Mouse (Mus musculus) MEL (cell line): ENCODE results near the gene Gm49361.

Experiments used
- CHD1 ChIP-seq: IDR thresholded peaks from 2 replicates; pipeline ENCODE4 v1.6.1; 2012; ENCODE audit warnings: low read depth, mild to moderate bottlenecking, inconsistent platforms, low read length, improper control_type of control experiment
- CTCF ChIP-seq, 3 experiments: IDR thresholded peaks in 2 of 3; conservative IDR thresholded peaks in 1 of 3; 2 replicates each; pipeline ENCODE4 v1.5.1; 2011 to 2012; ENCODE audit warnings: low read length in 3 of 3, low read depth in 2 of 3, mild to moderate bottlenecking in 2 of 3, improper control_type of control experiment in 1 of 3, inconsistent platforms in 1 of 3, mixed read lengths in 1 of 3, moderate library complexity in 1 of 3; ENCODE audit not compliant: control insufficient read depth in 1 of 3, insufficient read depth in 1 of 3, poor library complexity in 1 of 3, severe bottlenecking in 1 of 3
- ELF1 ChIP-seq: IDR thresholded peaks from 2 replicates; pipeline ENCODE4 v1.6.1; 2014; ENCODE audit warnings: low read depth, mild to moderate bottlenecking, inconsistent platforms, low read length, improper control_type of control experiment, moderate library complexity
- KAT2A ChIP-seq: conservative IDR thresholded peaks from 2 replicates; pipeline ENCODE4 v1.6.1; 2012; ENCODE audit warnings: low read depth, low read length, improper control_type of control experiment, inconsistent platforms
- MAFK ChIP-seq: IDR thresholded peaks from 2 replicates; pipeline ENCODE4 v1.6.1; 2011; ENCODE audit warnings: low read depth, mild to moderate bottlenecking, low read length, improper control_type of control experiment, borderline replicate concordance
- MEF2A ChIP-seq: IDR thresholded peaks from 2 replicates; pipeline ENCODE4 v1.6.1; 2014; ENCODE audit warnings: low read depth, mild to moderate bottlenecking, inconsistent platforms, low read length, improper control_type of control experiment; ENCODE audit not compliant: poor library complexity, insufficient replicate concordance, severe bottlenecking; ENCODE audit errors: extremely low read depth
- POLR2A ChIP-seq, 2 experiments: IDR thresholded peaks; 2 replicates each; pipeline ENCODE4 v1.6.1; 2011 to 2012; ENCODE audit warnings: low read length in 2 of 2, mild to moderate bottlenecking in 2 of 2, control low read depth in 1 of 2, improper control_type of control experiment in 1 of 2, low read depth in 1 of 2, moderate library complexity in 1 of 2; ENCODE audit not compliant: control insufficient read depth in 1 of 2, insufficient read depth in 1 of 2, poor library complexity in 1 of 2
- POLR2AphosphoS5 ChIP-seq: IDR thresholded peaks from 2 replicates; pipeline ENCODE4 v1.6.1; 2012; ENCODE audit warnings: low read depth, borderline replicate concordance, mild to moderate bottlenecking, inconsistent platforms, low read length, moderate library complexity, mixed read lengths
- SIN3A ChIP-seq: IDR thresholded peaks from 2 replicates; pipeline ENCODE4 v1.6.1; 2012; ENCODE audit warnings: low read length, improper control_type of control experiment, inconsistent platforms
- TBP ChIP-seq: IDR thresholded peaks from 2 replicates; pipeline ENCODE4 v1.8.0; 2011; ENCODE audit warnings: low read depth, low read length, improper control_type of control experiment

DNA sequence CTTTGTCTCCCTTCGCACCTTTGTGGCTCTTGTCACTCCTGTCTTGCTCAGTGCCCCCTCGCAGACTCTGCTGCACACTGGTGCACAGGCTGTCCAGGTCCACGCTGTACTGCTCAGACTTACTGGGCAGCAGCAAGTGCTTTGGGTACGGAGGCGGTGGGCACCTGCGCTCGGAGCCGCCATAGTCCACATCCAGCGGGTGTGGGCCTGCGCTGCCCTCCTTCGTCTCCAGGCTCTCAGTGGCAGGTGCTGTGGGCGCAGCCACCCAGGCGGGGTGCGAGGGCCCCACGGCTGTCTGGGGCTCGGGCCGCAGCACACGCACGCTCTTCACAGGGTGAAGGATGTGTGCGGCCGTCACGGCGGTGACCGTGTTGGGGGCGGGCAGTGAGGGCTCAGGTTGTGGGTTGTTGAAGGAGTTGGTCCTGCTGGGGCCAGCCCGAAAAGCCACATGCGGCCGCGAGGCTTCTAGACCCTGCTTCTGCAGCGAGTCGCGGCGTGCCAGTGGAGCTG, 46.4 kb downstream of the Gm49361 start:
- TF ChIP-seq TBP, result no peak
- TF ChIP-seq SIN3A, result no peak
- no peak for TF ChIP-seq KAT2A
- no peak for TF ChIP-seq CHD1
- no peak for TF ChIP-seq POLR2A (IDR thresholded peaks at IDR 0.05; ENCODE audit: control insufficient read depth in 1 of 2, insufficient read depth in 1 of 2, low read depth in 1 of 2, low read length in 2 of 2, poor library complexity in 1 of 2)
- no peak for TF ChIP-seq CTCF (IDR thresholded peaks at IDR 0.05 in 2 of 3, conservative IDR thresholded peaks at IDR 0.05 in 1 of 3; ENCODE audit: control insufficient read depth in 1 of 3, insufficient read depth in 1 of 3, low read depth in 2 of 3, low read length in 3 of 3, poor library complexity in 1 of 3, severe bottlenecking in 1 of 3)
- no peak for TF ChIP-seq MAFK
- TF ChIP-seq POLR2AphosphoS5, result no peak
- TF ChIP-seq ELF1, result no peak
- no peak for TF ChIP-seq MEF2A
